Mouse (Mus musculus) liver, postnatal 0 days (tissue): ENCODE data around the gene 2700097O09Rik. TPM values are rescaled to one million over a fixed set of nuclear protein-coding genes. Genes with fewer than 3 reads are reported as not detected.
"Not testable (repeated sequence)": the region's sequence is repeated elsewhere in the genome, so short reads cannot be mapped to it uniquely, and the experiment has no call there.

Source experiments
- ATAC-seq: fragments of 200-750 bp; cut with Nextera tagmentation; 2 replicates; pipeline ENCODE4 v1.8.0; 2017; ENCODE audit warnings: mild to moderate bottlenecking, moderate library complexity
- DNase-seq: peaks from one replicate; pipeline ENCODE4 v3.0.0-alpha.2; 2016
- H3K27ac ChIP-seq: fragments of 300-500 bp; sonication (generic); 2 replicates; pipeline ENCODE4 v1.5.1; 2014; ENCODE audit warnings: antibody characterized with exemption, moderate library complexity, mild to moderate bottlenecking, low read depth
- H3K27me3 ChIP-seq: fragments of 300-500 bp; sonication (generic); 2 replicates; pipeline ENCODE4 v1.6.1; 2014; ENCODE audit warnings: low read length, control low read depth, mixed read lengths; ENCODE audit not compliant: insufficient read depth
- H3K36me3 ChIP-seq: fragments of 300-500 bp; sonication (generic); replicated peaks from 2 replicates; pipeline ENCODE4 v1.6.1; 2014; ENCODE audit warnings: mild to moderate bottlenecking, control low read depth, low read length, moderate library complexity, mixed read lengths; ENCODE audit not compliant: insufficient read depth
- H3K4me1 ChIP-seq: fragments of 300-500 bp; sonication (generic); 2 replicates; pipeline ENCODE4 v1.6.1; 2014; ENCODE audit warnings: antibody characterized with exemption, mild to moderate bottlenecking, control low read depth; ENCODE audit not compliant: insufficient read depth
- H3K4me2 ChIP-seq: fragments of 300-500 bp; sonication (generic); 2 replicates; pipeline ENCODE4 v1.6.1; 2014; ENCODE audit warnings: low read depth, mild to moderate bottlenecking, low read length, moderate library complexity, mixed read lengths
- H3K4me3 ChIP-seq: fragments of 300-500 bp; sonication (generic); 2 replicates; pipeline ENCODE4 v1.5.1; 2014; ENCODE audit warnings: low read depth, low read length
- H3K9ac ChIP-seq: fragments of 300-500 bp; sonication (generic); replicated peaks from 2 replicates; pipeline ENCODE4 v1.6.1; 2014; ENCODE audit warnings: mild to moderate bottlenecking, moderate library complexity
- H3K9me3 ChIP-seq: fragments of 300-500 bp; sonication (generic); 2 replicates; pipeline ENCODE4 v1.6.1; 2016; ENCODE audit warnings: mild to moderate bottlenecking, control low read depth, low read length, mixed read lengths
- CTCF ChIP-seq: sonication (generic); IDR thresholded peaks from 2 replicates; pipeline ENCODE4 v1.5.1; 2016; ENCODE audit warnings: antibody characterized with exemption, low read depth
- EP300 ChIP-seq: IDR thresholded peaks from 2 replicates; pipeline ENCODE4 v1.6.1; 2016; ENCODE audit warnings: antibody characterized with exemption, low read depth, mild to moderate bottlenecking
- WGBS: fragments of 180-500 bp; shearing (Covaris S2); extraction: QIAGEN DNeasy Blood & Tissue Kit; methylation state at CpG from one replicate; pipeline ENCODE4 v1.1.7; 2014; ENCODE audit not compliant: insufficient replicate concordance; 5-methylcytosine and 5-hydroxymethylcytosine counted together
- polyA plus RNA-seq: library from polyadenylated mRNA; unstranded; fragments of >200 nt; fragmentation: Nextera tagmentation; extraction: Ambion mirVana; gene quantifications from 2 replicates; pipeline ENCODE4 v1.2.1, GENCODE M21; 2015

2700097O09Rik gene
- 13.2 and 14.0 TPM in 2 replicates for polyA plus RNA-seq

DNA sequence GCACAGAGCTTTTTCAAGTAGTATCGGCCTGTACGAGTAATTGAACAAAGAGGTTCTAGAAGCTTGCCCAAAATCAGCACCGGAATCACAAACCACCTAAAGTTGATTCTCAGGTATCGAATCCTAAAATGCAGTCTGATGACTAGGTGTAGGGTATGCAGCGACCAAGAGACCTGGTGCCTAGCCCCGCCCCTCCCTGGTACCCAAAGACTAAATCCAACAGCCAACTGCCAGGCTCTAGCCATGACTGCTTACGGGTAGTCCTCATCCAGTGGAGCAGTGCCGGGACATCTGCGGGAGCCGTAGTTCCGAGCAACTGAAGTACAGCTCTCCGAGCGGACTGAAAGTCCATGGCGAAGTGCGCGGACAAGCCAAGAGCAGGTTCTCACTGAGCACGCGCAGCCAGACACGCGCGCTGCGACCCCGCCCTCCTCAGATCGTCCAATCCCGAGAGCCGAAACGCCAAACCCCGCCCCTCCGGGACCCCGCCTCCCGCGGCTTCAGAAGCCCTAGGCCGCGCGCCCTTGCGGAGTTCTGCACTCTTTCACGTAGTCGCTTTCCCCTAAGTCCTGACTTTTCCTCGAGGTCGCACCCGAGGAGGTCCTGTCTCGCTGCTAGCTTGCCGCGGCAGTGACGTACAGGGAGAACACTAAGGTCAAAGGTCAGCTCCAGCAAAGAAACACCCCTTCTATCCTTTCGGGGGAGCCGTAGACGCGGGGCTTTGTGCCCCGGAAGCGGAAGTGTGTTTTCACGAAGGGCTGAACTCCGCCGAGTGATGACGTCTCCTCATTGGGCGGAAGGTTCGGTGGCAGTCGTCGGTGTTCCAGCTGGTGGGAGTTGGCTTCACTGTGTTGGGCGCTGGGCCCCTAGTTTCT lies at the start of gene 2700097O09Rik, which contains the start of gene Srp54a:
TSS of gene 2700097O09Rik (minus strand) at position 385 of the 875 bp plus-strand sequence.
TSS of gene Srp54a (plus strand) at position 537 of the 875 bp plus-strand sequence.
- peak within 1 kb of the TSS; percentile 96 for H3K27ac ChIP-seq
- not testable (repeated sequence) for H3K36me3 ChIP-seq, H3K27me3 ChIP-seq, H3K9me3 ChIP-seq
- H3K4me2 ChIP-seq, result peak within 1 kb of the TSS; percentile 79
- peak within 1 kb of the TSS; percentile 97 for H3K9ac ChIP-seq
- H3K4me1 ChIP-seq, result peaks cover 11% of the 10 kb centered on the region
- DNase-seq (peak; percentile 99), ATAC-seq (peak; percentile 97)
- TF ChIP-seq EP300, result peak; percentile 23; the same call in 1 of the 2 replicates
- WGBS, result under 1% methylated on average over 60 of the region's 60 CpGs
- H3K4me3 ChIP-seq, result peak within 1 kb of the TSS; percentile 75

DNA sequence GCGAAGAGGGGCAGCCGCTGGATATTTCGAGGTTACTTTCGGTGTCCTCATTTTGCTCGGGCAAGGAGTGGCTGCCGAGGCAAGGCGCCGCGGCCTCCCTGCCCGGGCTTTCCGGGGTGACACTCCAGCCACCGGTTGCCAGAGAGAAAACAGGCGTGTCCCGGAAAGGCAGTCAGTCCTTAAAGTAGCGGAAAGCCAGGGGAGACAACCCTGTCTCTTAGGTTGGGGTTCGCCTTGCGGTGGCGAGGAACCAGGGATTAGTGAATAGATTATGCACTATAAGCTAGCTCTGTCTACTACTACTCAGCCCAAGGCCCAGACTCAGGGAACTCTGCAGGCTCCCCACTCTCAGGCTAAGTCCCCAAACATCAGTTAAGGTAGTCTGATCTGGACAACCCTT lies 44.8 kb upstream of the 2700097O09Rik start:
- H3K4me3 ChIP-seq, H3K36me3 ChIP-seq, DNase-seq, H3K4me2 ChIP-seq, H3K4me1 ChIP-seq, H3K9me3 ChIP-seq, H3K27ac ChIP-seq, H3K27me3 ChIP-seq, H3K9ac ChIP-seq: not testable (repeated sequence)
- ATAC-seq, result peak; percentile 77
- no CpG with 5 or more reads among the region's 18 CpGs for WGBS

DNA sequence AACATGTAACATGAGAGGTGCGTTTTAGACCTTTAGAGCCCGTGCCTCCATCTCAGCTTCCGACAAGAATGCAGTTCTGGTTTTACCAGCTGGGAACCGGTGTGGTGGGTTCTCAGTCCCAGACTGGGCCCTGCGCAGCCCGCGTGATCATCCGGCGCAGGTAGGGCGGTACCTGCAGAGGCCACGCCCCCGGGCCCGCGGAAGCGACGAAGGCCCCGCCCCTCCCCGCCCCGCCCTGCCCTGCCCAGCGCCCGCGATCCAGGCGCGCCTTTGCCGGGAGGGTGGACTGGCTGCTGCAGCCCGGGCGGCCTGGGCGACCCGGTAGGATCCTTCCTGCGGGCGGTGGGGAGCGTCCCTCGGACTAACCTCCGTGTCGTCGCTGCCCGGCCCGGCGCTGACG lies 44.3 kb upstream of the 2700097O09Rik start, which contains the start of gene Fam177a:
TSS of gene Fam177a (plus strand) at position 228 of the 400 bp plus-strand sequence.
- DNase-seq, H3K4me2 ChIP-seq, H3K4me3 ChIP-seq, H3K27me3 ChIP-seq, H3K9me3 ChIP-seq, H3K27ac ChIP-seq, H3K9ac ChIP-seq, H3K4me1 ChIP-seq, H3K36me3 ChIP-seq: not testable (repeated sequence)
- WGBS, result no CpG with 5 or more reads among the region's 40 CpGs
- ATAC-seq, result peak; percentile 99

DNA sequence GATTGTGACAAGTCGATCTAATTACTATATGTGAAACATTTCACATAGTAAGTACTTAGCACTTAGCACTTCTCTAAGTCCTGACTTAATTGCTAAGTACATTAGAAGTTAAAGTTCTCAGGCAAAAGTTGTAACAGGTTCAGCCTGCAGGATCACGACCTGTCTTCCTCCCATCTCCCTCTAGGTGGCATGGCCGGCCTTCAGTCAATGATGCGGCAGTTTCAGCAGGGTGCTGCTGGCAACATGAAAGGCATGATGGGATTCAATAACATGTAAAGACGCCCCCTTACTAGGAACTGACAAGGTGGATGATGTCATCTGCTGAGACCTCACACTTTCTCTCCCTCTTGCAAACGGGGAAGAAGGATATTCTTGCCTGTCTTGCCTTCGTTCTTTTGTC lies 32.7 kb upstream of the 2700097O09Rik start:
- not testable (repeated sequence) for H3K9ac ChIP-seq, DNase-seq, H3K4me1 ChIP-seq, H3K4me3 ChIP-seq, H3K9me3 ChIP-seq, H3K36me3 ChIP-seq, H3K27me3 ChIP-seq, H3K4me2 ChIP-seq, H3K27ac ChIP-seq
- 0 out of 2 replicates have a peak, but pooled peaks have one; percentile 27 for ATAC-seq
- WGBS, result no CpG with 5 or more reads among the region's 7 CpGs

DNA sequence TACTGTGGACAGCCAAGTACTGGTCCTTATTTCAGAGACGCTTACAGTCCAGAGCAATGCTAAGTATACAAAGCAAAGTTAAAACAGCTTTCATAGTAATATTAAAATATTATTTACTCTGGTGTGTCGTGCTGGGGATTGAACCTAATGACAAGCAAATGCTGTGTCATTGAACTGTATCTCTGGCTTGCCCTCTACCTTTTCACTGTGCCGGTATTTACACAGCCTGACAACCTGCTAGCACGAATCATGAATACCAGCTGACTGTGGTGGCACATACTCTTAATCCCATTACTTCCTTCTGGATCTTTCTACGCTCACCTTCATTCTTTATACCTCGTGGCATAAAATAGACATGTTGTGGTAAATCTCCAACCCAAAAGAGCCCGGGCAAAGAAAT lies 12.2 kb upstream of the 2700097O09Rik start:
- H3K4me2 ChIP-seq, H3K9me3 ChIP-seq, DNase-seq, ATAC-seq, H3K27me3 ChIP-seq, H3K27ac ChIP-seq, H3K4me3 ChIP-seq, H3K36me3 ChIP-seq, H3K9ac ChIP-seq, H3K4me1 ChIP-seq: not testable (repeated sequence)
- WGBS, result 100% methylated on average over 1 of the region's 7 CpGs

DNA sequence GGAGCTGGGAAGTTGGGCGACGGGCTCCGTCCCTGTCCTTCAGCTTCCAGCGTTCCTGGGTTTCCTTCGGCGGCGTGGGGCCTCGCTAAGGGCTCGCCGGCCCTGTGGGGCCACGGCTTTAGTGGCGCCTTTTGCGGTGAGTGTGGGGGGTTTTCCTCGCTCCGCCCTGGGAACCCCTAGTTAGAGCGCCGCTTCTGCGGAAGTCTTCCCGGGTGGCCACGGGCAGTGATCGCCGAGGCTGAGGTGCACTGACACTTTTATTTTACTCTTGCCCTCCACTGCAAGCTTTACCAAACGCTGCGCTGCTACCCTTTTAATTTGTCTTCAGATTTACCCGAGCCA lies 662 bp upstream of the 2700097O09Rik start:
- H3K9me3 ChIP-seq, H3K36me3 ChIP-seq, H3K27me3 ChIP-seq, DNase-seq: not testable (repeated sequence)
- H3K9ac ChIP-seq, result peak overlapping the region; percentile 97
- H3K4me3 ChIP-seq, result peak overlapping the region; percentile 75
- H3K4me1 ChIP-seq, result peaks cover 11% of the 10 kb centered on the region
- WGBS, result under 1% methylated on average over 25 of the region's 25 CpGs
- H3K4me2 ChIP-seq, result peak overlapping the region; percentile 68
- H3K27ac ChIP-seq, result peak overlapping the region; percentile 96
- peak; percentile 39 for ATAC-seq

DNA sequence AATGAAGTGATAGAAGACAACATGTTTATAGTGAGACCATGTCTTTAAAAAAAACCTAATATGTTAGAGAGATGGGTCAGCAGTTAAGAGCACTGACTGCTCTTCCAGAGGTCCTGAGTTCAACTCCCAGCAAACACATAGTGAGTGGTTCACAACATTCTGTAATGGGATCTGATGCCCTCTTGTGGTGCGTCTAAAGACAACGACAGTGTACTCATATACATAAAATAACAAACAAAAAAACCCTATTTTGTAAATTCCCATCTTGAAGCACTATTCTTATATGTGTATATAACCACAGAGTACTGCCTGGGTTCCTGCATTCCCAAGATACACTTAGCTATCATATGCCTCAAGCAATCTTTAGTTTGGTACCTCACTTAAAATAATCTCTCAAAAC lies 1.2 kb downstream of the 2700097O09Rik start:
- H3K27ac ChIP-seq, H3K27me3 ChIP-seq, ATAC-seq, H3K9ac ChIP-seq, H3K9me3 ChIP-seq, H3K36me3 ChIP-seq, DNase-seq, H3K4me3 ChIP-seq: not testable (repeated sequence)
- WGBS, result 27% methylated on average over 2 of the region's 2 CpGs
- peaks cover 12% of the 10 kb centered on the region for H3K4me1 ChIP-seq
- TF ChIP-seq CTCF, result peak; percentile 56
- H3K4me2 ChIP-seq, result peak overlapping the region; percentile 79; the same call in 1 of the 2 replicates
